Mouse (Mus musculus) bone marrow, adult 2 months (tissue): ENCODE results near the gene Gpr89.

ENCODE experiments used
- CTCF ChIP-seq: fragments of 200-500 bp; IDR thresholded peaks from 2 replicates; pipeline ENCODE4 v1.5.1; 2011; ENCODE audit warnings: low read length, control low read depth; ENCODE audit not compliant: control insufficient read depth, insufficient read depth
- POLR2A ChIP-seq: fragments of 200-500 bp; IDR thresholded peaks from 2 replicates; pipeline ENCODE4 v1.6.1; 2011; ENCODE audit warnings: low read depth, mild to moderate bottlenecking, control low read depth, low read length, borderline replicate concordance; ENCODE audit not compliant: control insufficient read depth

DNA sequence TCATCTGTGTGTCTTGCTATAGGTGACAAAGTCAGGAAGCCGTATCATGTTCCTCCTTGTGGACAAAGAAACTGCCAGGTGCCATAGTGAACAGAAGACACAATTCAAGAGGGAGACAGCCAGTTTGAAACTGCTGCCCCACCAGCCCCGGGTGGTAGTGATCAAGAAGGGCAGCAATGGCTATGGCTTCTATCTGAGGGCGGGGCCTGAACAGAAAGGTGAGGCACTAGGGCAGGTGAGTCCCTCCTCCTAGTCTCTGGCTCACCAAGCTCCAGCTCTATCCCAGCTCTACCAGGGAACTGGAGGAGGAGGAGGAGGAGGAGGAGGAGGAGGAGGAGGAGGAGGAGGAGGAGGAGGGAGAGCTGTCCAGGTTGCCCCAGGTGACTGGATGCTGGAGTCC, 49.3 kb downstream of the Gpr89 start:
- no peak for TF ChIP-seq CTCF
- no peak for TF ChIP-seq POLR2A
